ENCODE assay signal across 11 mouse cellular contexts in genomic region chr5:148146200-148146823, GRCm38 (mm10).
DNase-seq lines count a peak whose midpoint lies in the region; ATAC-seq and TF ChIP-seq lines count a peak whose summit lies in the region.
"Had no signal": no experiment of that assay in that cellular context is flagged by ENCODE, and none has a peak within 500 bp of the region (broad histone marks: within the 10 kb centered on the region; RNA-seq: fewer than 3 reads in every experiment).

No protein-coding gene starts in this region.

- peaks cover 3% of the 10 kb centered on the region for H3K4me1 ChIP-seq in forebrain, postnatal 0 days (ENCODE audit: insufficient read depth)
- H3K4me1 ChIP-seq: liver, embryonic 15.5 days had no signal

- WGBS in forebrain, postnatal 0 days: 47% methylated on average over 12 of the region's 12 CpGs

- no peak overlapping the region for H3K27ac ChIP-seq in forebrain, postnatal 0 days (ENCODE audit: low read depth, low read length)
- H3K27ac ChIP-seq in left cerebral cortex, adult 2 months: peak overlapping the region; percentile 73
- H3K27ac ChIP-seq: liver, embryonic 15.5 days had no signal

- DNase-seq in left cerebral cortex, adult 18-20 months (ENCODE audit: low spot score in 2 of 2): peak; percentile 63 to 64
- no peak for DNase-seq in left cerebral cortex, adult 11 months (ENCODE audit: low spot score)
- peak; percentile 36 for DNase-seq in forebrain, postnatal 0 days
- DNase-seq in left cerebral cortex, adult 2 months (ENCODE audit: extremely low spot score in 1 of 2, low spot score in 2 of 2): peak; percentile 29 to 57
- DNase-seq in right cerebral cortex, postnatal 14 days: peak; percentile 62
- DNase-seq in Muller cell, postnatal 12 days (ENCODE audit: inconsistent ontology term): no peak
- no peak for DNase-seq in urinary bladder, postnatal 14 days (ENCODE audit: low spot score)
- DNase-seq: heart, postnatal 36 days; kidney, postnatal 14 days; thymus, postnatal 36 days had no signal

- no peaks in the 10 kb centered on the region for H3K36me3 ChIP-seq in forebrain, postnatal 0 days (ENCODE audit: insufficient read depth)
- H3K36me3 ChIP-seq: liver, embryonic 15.5 days had no signal

- no peak for TF ChIP-seq CTCF in forebrain, postnatal 0 days (IDR thresholded peaks at IDR 0.05; ENCODE audit: low read depth)
- no peak for TF ChIP-seq CTCF in left cerebral cortex, adult 2 months (IDR thresholded peaks at IDR 0.05)

- H3K4me2 ChIP-seq in forebrain, postnatal 0 days (ENCODE audit: low read depth): no peak overlapping the region
- H3K4me2 ChIP-seq: liver, embryonic 15.5 days had no signal

- no peak overlapping the region for H3K9ac ChIP-seq in forebrain, postnatal 0 days
- H3K9ac ChIP-seq: liver, embryonic 15.5 days had no signal

- no peak overlapping the region for H3K4me3 ChIP-seq in forebrain, postnatal 0 days (ENCODE audit: low read depth, low read length)
- H3K4me3 ChIP-seq in left cerebral cortex, adult 2 months: no peak overlapping the region
- H3K4me3 ChIP-seq: liver, embryonic 15.5 days had no signal

- no peaks in the 10 kb centered on the region for H3K9me3 ChIP-seq in forebrain, postnatal 0 days (ENCODE audit: low read length)

- ATAC-seq in forebrain, postnatal 0 days: peak; percentile 74

- intact Hi-C loops in left cerebral cortex, adult 2 months (cut with DNase I): no loop called here

- H3K27me3 ChIP-seq in forebrain, postnatal 0 days (ENCODE audit: insufficient read depth, low read length): no peaks in the 10 kb centered on the region
- H3K27me3 ChIP-seq: liver, embryonic 15.5 days had no signal

Comparison
In these comparisons a context has a peak if more than half of its experiments do, and no peak if none do; other contexts are left out.
1. DNase-seq: peak in left cerebral cortex, adult 18-20 months (2 of 2), forebrain, postnatal 0 days (single experiment), left cerebral cortex, adult 2 months (2 of 2) and right cerebral cortex, postnatal 14 days (single experiment); none in left cerebral cortex, adult 11 months (single experiment), Muller cell, postnatal 12 days (single experiment) and urinary bladder, postnatal 14 days (single experiment).